Mouse (Mus musculus): Measurements from ENCODE around the gene Stx4a.

DNA sequence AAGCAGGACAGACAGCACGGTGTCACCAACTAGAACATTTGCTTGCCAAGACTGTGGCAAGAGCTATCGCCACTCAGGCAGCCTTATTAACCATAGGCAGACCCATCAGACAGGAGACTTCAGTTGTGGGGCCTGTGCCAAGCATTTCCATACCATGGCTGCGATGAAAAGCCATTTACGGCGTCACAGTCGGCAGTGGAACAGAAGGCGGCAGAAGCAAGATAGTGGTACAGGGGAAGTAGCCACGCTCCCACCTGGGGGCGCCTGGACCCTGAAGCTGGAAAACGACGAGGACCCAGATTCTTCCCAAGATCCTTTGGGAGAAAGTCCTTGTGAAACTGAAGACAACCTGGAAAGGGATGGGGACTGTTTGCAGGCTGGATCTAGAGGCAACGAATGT lies 56.3 kb downstream of the Stx4a start:
- TF ChIP-seq POLR2A (IDR thresholded peaks at IDR 0.05; ENCODE audit: borderline replicate concordance, extremely low read depth, insufficient read depth, insufficient read length, poor library complexity, severe bottlenecking) (no peak), CTCF (IDR thresholded peaks at IDR 0.05; ENCODE audit: borderline replicate concordance, extremely low read depth, insufficient read depth, insufficient read length) (no peak)

Measured in brain, embryonic 14.5 days (tissue).